Mouse (Mus musculus): Measurements from ENCODE around the gene Smok2a. TPM values are rescaled to one million over a fixed set of nuclear protein-coding genes. Genes with fewer than 3 reads are reported as not detected.
A peak's percentile ranks its signal among the peaks of the same experiment; 100 is the strongest.
"Not testable (repeated sequence)": the region's sequence is repeated elsewhere in the genome, so short reads cannot be mapped to it uniquely, and the experiment has no call there.

Gene Smok2a
- polyA plus RNA-seq, 1 experiment from 2014 or later = not detected

- H3K27ac ChIP-seq (ENCODE audit: low read depth, low read length); H3K27me3 ChIP-seq (replicated peaks; ENCODE audit: control insufficient read depth, insufficient read depth, low read length); H3K4me2 ChIP-seq (ENCODE audit: low read length); ATAC-seq; H3K4me3 ChIP-seq (ENCODE audit: low read depth, low read length); H3K9ac ChIP-seq (ENCODE audit: low read length); H3K36me3 ChIP-seq (ENCODE audit: control insufficient read depth, insufficient read depth, low read length); H3K4me1 ChIP-seq (ENCODE audit: control insufficient read depth, insufficient read depth, low read length); DNase-seq (ENCODE audit: low spot score): not testable (repeated sequence)
- WGBS = 90% methylated on average over 7 of the region's 13 CpGs
- peaks cover 26% of the 10 kb centered on the region for H3K9me3 ChIP-seq (replicated peaks; ENCODE audit: control insufficient read depth, low read length)
These were observed 20.1 kb downstream of the Smok2a start for GRCm38 (mm10) chr17:13240807-13241727.

GRCm38 (mm10) chr17:13254786-13255185 lies 33.8 kb downstream of the Smok2a start:
- not testable (repeated sequence) for H3K4me1 ChIP-seq (ENCODE audit: control insufficient read depth, insufficient read depth, low read length); H3K9ac ChIP-seq (ENCODE audit: low read length); H3K4me3 ChIP-seq (ENCODE audit: low read depth, low read length); H3K4me2 ChIP-seq (ENCODE audit: low read length); DNase-seq (ENCODE audit: low spot score); H3K27ac ChIP-seq (ENCODE audit: low read depth, low read length); H3K9me3 ChIP-seq (replicated peaks; ENCODE audit: control insufficient read depth, low read length); H3K27me3 ChIP-seq (replicated peaks; ENCODE audit: control insufficient read depth, insufficient read depth, low read length); H3K36me3 ChIP-seq (ENCODE audit: control insufficient read depth, insufficient read depth, low read length)
- ATAC-seq = 0 out of 2 replicates have a peak, but pooled peaks have one; percentile 48
- 84% methylated on average over 1 of the region's 5 CpGs for WGBS

Other genes with a start within 250 kb of the Smok2a start
- 161 and 166 TPM in 2 replicates for gene Wtap, start 227.0 kb upstream of the Smok2a start, polyA plus RNA-seq (2014; fragmentation: Nextera tagmentation; extraction: Ambion mirVana)
- gene Sod2, start 214.3 kb upstream of the Smok2a start, polyA plus RNA-seq (2014; fragmentation: Nextera tagmentation; extraction: Ambion mirVana) = 147 and 155 TPM in 2 replicates
- gene Gpr31b, start 168.9 kb upstream of the Smok2a start, polyA plus RNA-seq (2014; fragmentation: Nextera tagmentation; extraction: Ambion mirVana) = 0.19 TPM in 1 of 2 replicates, not detected in the other
- 0.08 and 0.12 TPM in 2 replicates for gene Tcp10b, start 160.1 kb upstream of the Smok2a start, polyA plus RNA-seq (2014; fragmentation: Nextera tagmentation; extraction: Ambion mirVana)
- gene Unc93a, start 89.4 kb upstream of the Smok2a start, polyA plus RNA-seq (2014; fragmentation: Nextera tagmentation; extraction: Ambion mirVana) = not detected in 2 replicates
- gene Smok2b, start 9.1 kb downstream of the Smok2a start, polyA plus RNA-seq (2014; fragmentation: Nextera tagmentation; extraction: Ambion mirVana) = not detected in 2 replicates
- gene Tcp10c, start 133.4 kb downstream of the Smok2a start, polyA plus RNA-seq (2014; fragmentation: Nextera tagmentation; extraction: Ambion mirVana) = not detected in 2 replicates

Measured in forebrain, embryonic 14.5 days (tissue).